Mouse (Mus musculus): Measurements from ENCODE around the gene Rnf10. TPM values are rescaled to one million over a fixed set of nuclear protein-coding genes. Genes with fewer than 3 reads are reported as not detected.
A peak's percentile ranks its signal among the peaks of the same experiment; 100 is the strongest.

Rnf10 gene
- total RNA-seq, 2 experiments from 2014 or later, result 389 to 391 TPM

DNA sequence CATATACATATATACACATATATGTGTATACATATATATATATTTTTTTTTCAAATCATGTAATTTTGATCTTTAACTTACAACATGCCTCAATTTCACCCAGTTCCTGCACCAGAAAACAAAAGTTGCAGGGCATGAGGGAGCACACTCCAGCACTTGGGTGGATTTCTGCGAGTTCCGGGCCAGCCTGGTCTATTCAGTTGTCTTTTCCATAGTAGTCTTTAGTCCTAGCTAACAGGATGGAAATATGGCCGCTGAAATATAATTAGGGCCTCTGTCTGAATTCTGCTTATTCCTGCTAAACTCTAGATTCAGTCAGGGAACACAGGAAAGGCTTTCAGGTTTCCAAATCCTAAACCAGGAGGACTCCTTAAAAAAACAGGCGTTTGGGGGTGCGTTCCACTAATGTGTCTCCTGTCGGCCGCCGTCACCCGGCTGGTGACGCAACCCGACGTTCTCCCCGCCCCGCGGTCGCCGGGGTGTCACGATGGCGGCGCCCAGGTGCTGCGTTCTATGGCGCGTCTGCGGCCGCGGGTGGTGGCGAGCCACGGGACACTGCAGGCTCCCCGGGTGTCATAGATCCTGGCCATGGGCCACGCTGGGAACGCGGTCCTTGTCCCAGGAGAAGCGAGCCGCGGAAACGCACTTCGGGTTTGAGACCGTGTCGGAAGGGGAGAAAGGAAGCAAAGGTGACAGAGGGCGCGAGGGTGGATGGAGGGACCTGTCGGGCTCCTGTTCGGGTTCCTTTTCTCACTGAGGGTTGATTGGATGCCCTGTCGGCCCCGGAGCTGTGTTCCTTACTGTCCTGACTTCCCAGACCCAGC lies 6.7 kb upstream of the Rnf10 start, which contains the start of gene Coq5:
Gene Coq5, plus strand, starts transcription at position 441 of the 824 bp plus-strand sequence.
- peak; percentile 90 to 92 for DNase-seq
- intact Hi-C loops (cut with DNase I), result loop anchor here (2.0 kb wide), 1 partner anchor 21 kb away; the partner anchor contains the start of gene Dynll1

DNA sequence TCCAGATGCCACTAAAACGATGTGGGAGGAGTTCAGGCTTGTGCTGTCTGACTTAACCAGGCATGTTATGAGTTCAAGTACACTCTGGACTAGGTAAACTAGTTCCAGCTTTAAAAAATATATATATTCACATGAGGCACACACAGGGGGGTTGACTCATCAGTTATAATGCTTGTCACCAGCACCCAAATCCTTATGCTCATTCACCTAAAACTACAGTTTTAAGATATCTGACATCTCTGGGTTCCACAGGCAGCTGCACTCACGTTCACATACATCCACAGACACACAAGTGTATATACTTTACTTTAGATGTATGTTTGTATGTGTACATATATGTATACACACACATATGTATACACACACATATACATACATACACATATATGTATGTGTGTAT lies 6.1 kb upstream of the Rnf10 start:
- intact Hi-C loops (cut with DNase I), result no loop called here
- DNase-seq, result no peak

DNA sequence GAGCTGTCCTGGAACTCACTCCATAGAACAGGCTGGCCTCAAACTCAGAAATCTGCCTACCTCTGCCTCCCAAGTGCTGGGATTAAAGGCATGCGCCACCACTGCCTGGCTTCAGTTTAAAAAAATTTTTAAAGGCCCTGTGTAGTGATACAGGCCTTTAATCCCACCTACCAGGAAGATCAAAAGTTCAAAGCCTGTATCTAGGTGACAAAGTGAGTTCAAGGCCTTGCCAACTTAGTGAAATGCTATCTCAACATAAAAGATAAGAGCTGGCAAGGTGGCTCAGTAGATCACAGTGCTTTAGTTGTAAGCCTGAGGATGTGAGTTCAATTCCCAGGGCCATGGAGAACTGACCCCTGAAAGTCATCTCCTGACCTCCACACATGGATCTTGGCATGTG lies 5.4 kb upstream of the Rnf10 start:
- DNase-seq, result no peak
- intact Hi-C loops (cut with DNase I), result no loop called here

DNA sequence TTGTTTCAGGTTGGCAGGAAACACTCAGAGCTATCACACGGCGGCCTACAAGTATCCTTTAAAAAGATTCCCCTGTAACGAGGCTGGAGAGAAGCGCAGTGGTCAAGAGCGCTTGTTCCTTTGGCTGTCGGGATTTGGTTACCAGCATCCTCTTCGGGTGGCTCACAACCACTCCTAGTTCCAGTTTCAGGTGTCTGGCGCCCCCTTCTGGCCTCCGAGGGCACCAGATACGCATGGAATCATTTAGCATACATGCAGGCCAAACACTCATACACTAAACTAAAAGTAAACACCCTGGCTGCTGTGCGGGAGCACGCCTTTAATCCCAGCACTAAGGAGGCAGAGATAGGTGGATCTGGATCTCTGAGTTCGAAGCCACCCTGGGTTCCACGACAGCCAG lies 3.3 kb upstream of the Rnf10 start:
- intact Hi-C loops (cut with DNase I), result no loop called here
- no peak for DNase-seq

DNA sequence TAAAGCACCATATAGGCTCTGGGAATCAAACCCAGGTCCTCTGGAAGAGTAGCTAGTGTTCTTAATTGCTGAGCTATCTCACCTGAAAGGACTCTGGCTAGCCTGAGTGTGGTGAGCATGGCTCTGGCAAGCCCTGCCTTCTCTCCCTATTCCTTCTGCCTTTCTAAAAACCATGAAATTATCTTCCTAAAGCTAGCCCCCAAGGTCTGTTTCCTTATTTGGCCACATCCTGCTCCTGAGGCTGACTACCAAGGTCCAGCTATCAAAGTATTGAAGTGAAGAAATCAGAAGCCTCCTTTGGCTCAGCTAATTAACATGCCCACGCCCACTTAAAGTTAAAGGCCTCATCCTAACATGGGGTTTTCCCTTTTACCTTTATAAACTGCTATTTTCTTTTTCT lies 2.1 kb upstream of the Rnf10 start:
- intact Hi-C loops (cut with DNase I), result no loop called here
- DNase-seq, result no peak

DNA sequence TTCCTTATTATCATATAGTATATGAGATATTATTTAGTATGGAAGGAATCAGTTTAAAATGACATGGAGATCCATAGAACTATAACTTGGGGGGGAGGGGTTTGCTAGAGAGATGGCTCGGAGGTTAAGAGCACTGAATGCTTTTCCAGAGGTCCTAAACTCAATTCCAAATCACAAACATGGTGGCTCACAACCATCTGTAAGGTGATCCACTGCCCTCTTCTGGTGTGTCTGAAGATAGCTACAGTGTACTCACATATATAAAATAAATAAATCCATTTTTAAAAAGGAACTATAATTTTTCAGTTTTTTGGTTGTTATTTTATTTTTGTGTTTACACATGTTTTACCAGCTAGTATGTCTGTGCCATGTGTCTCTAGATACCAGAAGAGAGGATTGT lies 1.7 kb upstream of the Rnf10 start:
- intact Hi-C loops (cut with DNase I), result no loop called here
- no peak for DNase-seq

DNA sequence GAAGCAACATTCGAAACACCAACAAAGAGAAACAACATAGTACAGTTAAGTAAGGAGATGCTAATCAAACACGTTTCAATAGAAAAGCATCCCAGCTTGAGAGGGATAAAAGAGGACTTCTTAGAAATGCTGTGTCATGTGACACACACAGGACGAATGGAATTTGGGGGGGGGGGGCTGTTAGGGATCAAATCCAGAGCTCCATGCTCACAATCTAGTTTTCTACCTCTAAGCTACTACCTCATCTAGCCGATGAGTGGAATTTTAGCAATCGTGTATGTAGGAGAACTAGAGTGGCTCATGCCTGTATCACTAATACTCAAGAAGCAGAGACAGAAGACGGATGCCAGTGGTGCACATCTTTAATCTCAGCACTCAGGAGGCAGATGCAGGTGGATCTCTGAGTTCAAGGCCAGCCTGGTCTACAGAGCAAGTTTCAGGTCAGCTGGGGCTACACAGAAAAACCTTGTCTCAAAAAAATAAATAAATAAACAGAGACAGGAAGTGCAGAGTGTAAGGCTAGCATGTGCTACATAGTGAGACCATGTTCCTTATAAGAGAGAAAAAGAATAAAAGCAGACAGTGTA lies 944 bp upstream of the Rnf10 start:
- intact Hi-C loops (cut with DNase I), result no loop called here
- no peak for DNase-seq

DNA sequence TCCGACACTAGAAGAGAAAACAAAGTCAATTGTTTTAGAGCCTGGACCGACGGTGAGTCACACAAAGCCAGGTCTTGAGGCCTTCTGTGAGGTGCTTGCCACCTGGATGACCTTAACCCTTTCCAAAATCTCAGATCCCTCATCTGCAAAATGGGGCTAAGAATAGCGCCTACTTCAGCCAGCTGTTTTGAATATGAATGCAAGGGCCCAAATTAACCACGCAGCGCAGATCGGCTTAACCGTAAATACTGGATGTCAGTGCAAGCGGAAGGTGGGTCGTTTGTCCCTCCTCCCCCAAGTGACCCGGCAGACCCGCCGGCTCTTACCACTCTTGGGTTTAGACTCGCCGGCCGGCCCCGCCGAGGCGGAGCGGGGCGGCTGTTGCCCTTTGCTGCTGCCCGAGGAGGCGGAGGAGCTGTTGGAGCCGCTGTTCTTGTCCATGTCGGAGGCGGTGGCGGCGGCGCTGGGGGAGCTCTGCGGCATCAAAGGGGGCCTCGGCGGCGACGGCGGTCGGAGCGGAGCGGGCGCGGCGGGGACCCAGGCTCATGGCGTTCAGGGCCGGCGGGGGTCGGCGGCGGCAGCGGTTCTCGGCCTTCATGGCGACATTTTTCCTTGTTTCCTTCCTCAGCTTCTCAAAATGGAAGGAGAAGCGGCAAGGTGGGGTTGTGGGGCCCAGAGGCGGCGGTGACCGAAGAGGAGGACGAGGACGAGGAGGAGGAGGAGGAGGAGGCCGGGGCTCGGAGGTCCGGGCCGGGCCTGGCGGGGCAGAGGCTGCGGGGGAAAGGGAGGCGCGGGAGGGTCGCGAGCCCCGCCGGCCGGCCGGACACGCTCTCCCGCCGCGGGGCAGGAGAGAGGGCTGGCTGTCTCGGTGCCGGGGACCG lies 527 bp downstream of the Rnf10 start:
- intact Hi-C loops (cut with DNase I), result no loop called here
- DNase-seq, result peak; percentile 46 to 47

DNA sequence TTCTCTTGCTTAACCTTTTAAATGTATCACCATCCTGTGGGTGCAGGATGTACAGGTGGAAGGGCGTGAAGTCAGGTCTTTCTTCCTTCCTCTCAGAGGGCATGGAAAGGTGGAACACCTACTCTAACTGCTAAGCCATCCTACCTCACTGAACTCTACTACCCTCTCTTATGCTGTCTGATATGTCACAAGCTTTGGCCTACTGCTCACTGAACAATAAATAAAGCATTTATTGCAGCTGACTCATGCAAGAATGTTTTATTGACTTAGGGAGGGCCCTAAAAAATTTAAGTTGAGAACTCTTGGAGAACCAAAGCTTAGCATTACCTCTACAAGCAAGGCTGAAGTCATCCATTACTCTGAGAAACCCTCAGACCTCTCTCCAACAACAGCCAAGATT lies 2.7 kb downstream of the Rnf10 start:
- DNase-seq, result no peak
- intact Hi-C loops (cut with DNase I), result no loop called here

DNA sequence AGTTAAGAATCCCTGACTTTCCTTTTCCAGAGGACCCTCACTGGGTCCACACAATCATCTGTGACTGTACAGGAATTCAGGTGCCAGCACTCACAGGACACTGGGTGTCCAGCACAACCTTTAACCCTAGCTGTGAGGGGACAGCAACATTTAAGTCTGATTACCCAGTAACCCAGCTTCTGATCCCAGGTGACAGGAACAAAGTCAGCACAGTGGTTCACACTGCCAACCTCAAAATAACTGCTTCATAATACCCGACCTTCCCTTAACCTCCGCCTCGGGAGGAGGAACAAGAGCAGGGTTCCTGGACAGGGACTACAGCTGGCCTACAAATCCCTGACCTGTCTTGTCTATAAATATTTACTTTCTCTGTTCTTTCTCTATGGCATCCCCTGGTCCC lies 4.4 kb downstream of the Rnf10 start:
- no peak for DNase-seq

DNA sequence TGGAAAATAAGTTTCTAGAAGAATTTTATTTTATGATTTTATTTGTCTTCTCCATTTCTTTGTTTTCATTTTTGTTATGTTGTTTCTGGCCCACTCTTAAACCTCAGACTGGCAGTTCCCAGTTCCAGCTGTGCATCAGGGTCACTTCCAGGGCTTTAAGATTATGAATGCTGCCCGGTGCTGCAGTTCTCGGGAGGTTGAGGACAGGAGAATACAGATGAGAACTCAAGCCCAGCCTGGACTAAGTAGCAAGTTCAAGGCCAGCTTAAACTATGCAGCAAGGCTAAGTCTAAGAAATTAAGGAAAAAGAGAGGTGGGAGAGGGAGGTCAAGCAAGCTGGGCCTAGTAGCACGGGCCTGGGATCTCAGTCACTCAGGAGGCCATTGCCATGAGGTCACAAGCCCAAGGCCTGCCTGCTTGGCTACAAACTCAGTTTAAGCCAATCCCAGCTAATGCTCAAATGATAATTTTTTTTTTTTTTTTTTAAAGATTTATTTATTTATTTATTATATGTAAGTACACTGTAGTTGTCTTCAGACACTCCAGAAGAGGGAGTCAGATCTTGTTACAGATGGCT lies 5.1 kb downstream of the Rnf10 start:
- intact Hi-C loops (cut with DNase I), result no loop called here
- DNase-seq, result no peak

More for the DNA sequence above, 4.4 kb downstream of the Rnf10 start:
- intact Hi-C loops (cut with DNase I), result no loop called here

DNA sequence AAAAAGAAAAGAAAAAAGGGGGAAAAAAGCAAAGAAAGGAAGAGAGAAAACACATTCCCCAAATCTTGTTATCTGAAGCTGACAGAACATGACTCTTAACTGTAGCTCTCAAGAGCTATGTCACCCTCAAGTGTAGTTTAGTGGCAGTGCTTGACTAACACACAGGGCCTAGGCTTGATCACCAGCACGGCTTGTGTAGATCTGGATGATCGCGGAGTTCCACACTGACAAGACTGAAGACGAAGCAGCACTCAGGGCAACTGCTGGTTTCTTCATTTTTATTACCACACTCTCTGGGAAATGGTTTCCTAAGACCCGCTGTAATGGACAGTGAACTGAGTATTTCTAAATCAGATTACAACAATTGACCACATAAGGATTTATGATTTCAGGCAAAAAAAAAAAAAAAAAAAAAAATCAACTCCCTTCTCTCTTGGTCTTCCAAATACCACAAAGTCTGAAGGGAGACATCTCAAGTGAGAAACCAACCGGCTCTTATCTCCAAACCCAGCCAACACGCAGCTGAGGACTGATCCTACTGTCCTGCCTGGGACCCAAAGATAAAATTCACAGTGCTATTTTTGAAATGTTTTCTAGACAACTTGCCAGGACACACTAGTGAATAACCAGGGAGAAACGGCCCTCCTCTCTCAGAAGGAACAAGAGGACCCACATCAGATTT lies 5.8 kb downstream of the Rnf10 start:
- no peak for DNase-seq
- intact Hi-C loops (cut with DNase I), result no loop called here

DNA sequence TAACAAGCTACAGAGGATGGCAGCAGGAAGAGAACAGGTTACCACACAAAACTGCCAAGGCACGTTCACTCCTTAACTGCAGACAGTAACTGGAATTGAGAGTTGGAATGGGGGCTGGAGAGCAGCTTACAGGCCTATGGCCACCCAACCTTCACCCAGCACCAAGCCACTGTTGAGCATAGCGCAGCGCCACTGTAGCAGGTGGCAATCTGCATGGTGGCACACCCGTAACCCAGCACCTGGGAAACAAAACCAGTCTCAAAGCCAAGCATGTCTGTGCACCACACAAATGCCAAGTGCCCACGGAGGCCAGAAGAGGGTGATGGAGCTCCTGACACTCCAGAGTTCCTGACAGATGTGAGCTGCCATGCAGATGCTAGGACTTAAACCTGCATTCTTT lies 6.4 kb downstream of the Rnf10 start:
- DNase-seq, result no peak
- intact Hi-C loops (cut with DNase I), result no loop called here

DNA sequence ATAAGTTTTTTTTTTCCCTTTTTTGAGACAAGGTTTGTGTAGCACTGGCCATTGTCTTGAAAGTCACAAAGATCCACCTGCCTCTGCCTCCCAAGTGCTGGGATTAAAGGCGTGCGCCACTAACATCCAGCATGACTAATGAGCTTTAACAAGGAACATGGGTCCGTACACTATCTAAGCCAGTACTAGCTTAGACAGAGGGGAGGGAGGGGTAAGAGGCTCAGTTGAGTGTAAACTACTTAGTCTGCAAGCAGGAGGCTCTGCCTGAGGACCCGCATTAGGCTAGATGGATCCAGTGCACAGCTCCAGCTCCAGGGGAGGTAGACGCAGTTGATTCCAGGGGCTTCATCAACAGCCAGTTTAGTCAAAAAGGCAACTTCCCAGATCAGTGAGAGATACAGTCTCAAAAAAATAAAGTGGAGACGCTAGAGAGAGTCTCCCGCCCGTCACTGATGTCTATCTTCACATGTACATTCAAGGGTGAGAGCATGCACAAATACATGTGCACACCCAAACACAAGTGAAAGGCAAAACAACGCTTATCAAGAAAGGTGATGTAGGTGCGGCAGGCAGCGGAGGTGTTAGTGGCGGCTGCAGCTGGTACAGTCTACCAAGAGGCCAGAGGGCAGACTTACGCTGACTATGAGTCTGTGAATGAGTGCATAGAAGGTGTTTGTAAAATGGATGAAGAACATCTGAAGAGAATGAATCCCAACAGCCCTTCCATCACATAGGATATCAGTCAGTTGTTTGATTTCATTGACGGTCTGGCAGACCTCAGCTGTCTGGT lies 10.0 kb downstream of the Rnf10 start:
- DNase-seq, result no peak
- intact Hi-C loops (cut with DNase I), result no loop called here

DNA sequence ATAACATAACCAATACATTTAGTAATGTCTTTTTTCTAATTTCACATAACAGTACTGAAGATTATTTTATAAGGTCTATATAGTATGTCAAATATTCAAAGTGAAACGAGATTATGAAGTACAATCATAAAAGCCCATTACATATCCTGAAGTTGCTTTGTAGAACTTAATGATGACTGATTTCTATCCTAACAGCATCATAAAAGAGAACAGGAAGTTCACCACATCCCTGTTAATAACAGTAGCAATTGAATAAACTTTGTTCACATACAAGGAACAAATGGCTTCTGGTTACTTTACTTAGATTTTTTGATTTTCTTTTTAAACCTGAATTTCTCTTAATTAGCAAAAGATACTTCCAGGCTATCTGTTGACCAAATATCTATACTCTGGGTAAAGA lies 10.8 kb downstream of the Rnf10 start:
- intact Hi-C loops (cut with DNase I), result no loop called here
- DNase-seq, result no peak

DNA sequence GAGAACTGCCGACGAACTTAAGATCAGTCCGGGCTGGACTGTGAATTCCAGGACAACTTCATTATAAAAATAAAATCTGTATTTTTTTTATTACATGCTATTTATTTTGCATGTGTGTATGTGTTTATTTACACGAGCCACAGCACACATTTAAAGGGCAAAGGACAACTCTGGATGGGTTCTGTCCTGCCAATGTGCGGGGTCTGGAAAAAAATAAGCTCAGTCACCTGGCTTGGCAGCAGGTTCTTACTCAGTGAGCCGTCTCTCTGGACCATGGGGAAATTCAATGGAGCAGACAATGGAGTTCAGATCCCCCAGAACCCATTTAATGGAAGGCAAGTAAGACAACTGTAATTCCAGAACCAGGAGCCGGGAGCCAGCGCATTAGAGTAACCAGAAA lies 11.6 kb downstream of the Rnf10 start:
- DNase-seq, result no peak
- intact Hi-C loops (cut with DNase I), result no loop called here

DNA sequence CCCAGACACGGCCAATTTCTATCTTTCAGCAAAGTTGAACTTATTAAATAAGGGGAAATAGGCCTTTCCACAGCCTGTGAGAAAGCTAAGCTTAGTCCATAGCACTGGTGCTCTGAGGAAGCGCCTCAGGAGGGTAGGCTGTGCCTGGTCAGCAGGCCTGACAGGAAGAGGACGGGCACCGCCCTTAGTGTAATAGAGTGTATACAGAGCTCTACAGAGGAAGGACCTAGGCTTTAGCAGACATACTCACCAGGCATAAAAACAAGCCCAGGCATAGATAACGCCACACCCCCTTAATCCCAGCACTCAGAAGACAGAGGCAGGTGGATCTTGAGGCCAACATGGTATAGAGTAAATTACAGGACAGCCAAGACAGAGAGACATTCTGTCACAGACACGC lies 12.3 kb downstream of the Rnf10 start:
- intact Hi-C loops (cut with DNase I), result no loop called here
- DNase-seq, result no peak

DNA sequence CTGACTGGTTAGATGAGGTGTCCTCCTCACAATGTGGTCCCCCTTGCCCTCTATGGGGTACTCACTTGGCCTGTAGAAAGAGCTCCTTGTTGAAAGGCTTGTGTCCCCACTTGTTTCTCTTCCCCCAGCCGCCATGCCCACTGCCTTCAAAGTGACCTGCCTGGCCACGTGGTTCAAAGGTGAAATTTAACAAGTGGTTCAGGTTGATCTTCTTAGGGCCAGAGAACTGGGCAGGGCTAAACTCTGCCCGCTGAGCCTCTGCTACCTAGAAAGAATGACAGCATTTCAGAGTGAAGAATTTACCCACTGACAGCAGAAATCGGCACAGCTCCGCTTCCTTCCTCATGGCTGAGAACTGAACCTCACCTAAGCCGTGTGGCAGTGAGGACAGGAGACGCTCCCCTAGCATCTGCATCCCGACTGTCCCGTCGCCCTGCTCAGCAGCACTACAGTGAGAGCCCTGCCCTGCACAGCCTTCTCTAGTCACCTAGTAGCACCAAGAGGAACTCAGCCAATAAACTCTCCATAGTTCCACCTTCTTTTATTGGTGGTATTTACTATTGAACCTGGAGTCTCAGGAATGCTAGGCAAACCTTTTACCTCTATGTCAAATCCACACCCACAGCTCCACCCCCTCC lies 15.7 kb downstream of the Rnf10 start:
- DNase-seq, result no peak
- intact Hi-C loops (cut with DNase I), result no loop called here

DNA sequence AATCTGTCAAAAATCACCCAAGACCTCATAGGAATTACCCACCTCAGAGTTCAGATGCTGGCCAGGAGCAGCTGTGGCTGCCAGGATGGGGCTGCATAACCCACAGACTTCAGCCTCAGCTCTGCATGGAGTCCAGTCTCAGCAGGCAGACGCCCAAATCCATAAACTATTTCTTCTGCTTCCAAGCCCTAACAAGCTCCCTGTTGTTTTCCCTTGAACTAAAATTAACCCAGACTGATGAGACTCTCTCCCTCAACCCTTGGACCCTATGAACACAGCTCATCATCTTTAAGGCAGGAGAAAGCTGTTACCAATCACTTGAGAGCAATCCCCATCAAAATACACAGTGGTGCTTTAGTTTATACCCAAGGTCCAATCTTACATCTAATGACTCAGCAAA lies 17.2 kb downstream of the Rnf10 start:
- no peak for DNase-seq
- intact Hi-C loops (cut with DNase I), result no loop called here

All from heart, postnatal 14 days (tissue).